Mouse (Mus musculus) cerebellum, postnatal 4 days (tissue): ENCODE data around the gene Wbp2.

ENCODE experiments used
- DNase-seq, 2 experiments: peaks; one replicate each; pipeline ENCODE4 v3.0.0; 2022; ENCODE audit warnings: low spot score in 2 of 2, mixed read lengths in 1 of 2

Gene Wbp2

GRCm38 (mm10) chr11:116062521-116062920 lies 24.3 kb downstream of the Wbp2 start:
- no peak for DNase-seq

GRCm38 (mm10) chr11:116061641-116062415 lies 25.0 kb downstream of the Wbp2 start:
- no peak for DNase-seq

- DNase-seq = no peak
Observed at GRCm38 (mm10) chr11:116060596-116060995, 26.2 kb downstream of the Wbp2 start.

- DNase-seq = no peak
Observed at GRCm38 (mm10) chr11:116059691-116060025, 27.1 kb downstream of the Wbp2 start.

GRCm38 (mm10) chr11:116058868-116059690 lies 27.7 kb downstream of the Wbp2 start:
- DNase-seq = no peak

GRCm38 (mm10) chr11:116058022-116058614 lies 28.7 kb downstream of the Wbp2 start:
- no peak for DNase-seq

GRCm38 (mm10) chr11:116057237-116057881 lies 29.4 kb downstream of the Wbp2 start:
- no peak for DNase-seq

GRCm38 (mm10) chr11:116055873-116056272 lies 30.9 kb downstream of the Wbp2 start:
- DNase-seq = no peak

GRCm38 (mm10) chr11:116053510-116054229 lies 33.1 kb downstream of the Wbp2 start:
- no peak for DNase-seq

- DNase-seq = no peak
Observed at GRCm38 (mm10) chr11:116050196-116050595, 36.6 kb downstream of the Wbp2 start.

- no peak for DNase-seq
Observed at GRCm38 (mm10) chr11:116049610-116050009, 37.2 kb downstream of the Wbp2 start.

- DNase-seq = no peak
Observed at GRCm38 (mm10) chr11:116045173-116045572, 41.6 kb downstream of the Wbp2 start.

GRCm38 (mm10) chr11:116043286-116043685 lies 43.5 kb downstream of the Wbp2 start:
- no peak for DNase-seq

GRCm38 (mm10) chr11:116042372-116043138 lies 44.2 kb downstream of the Wbp2 start:
- DNase-seq = no peak

- DNase-seq = no peak
Observed at GRCm38 (mm10) chr11:116041833-116042232, 45.0 kb downstream of the Wbp2 start.

GRCm38 (mm10) chr11:116040593-116040992 lies 46.2 kb downstream of the Wbp2 start:
- DNase-seq = no peak

- DNase-seq = no peak
Observed at GRCm38 (mm10) chr11:116037826-116038225, 49.0 kb downstream of the Wbp2 start.

GRCm38 (mm10) chr11:116036671-116037070 lies 50.1 kb downstream of the Wbp2 start:
- DNase-seq = no peak

GRCm38 (mm10) chr11:116034584-116034983 lies 52.2 kb downstream of the Wbp2 start:
- DNase-seq = no peak
